Mouse (Mus musculus): ENCODE measurements around the gene Akain1. TPM values are rescaled to one million over a fixed set of nuclear protein-coding genes. Genes with fewer than 3 reads are reported as not detected.

Gene Akain1
- total and polyA plus RNA-seq, 2 experiments from 2014 or later = 0.10 to 0.65 TPM

- ATAC-seq = peak; percentile 76
- Histone ChIP-seq H3K9ac (peak overlapping the region; percentile 33; the same call in 1 of the 2 replicates), H3K4me2 (ENCODE audit: low read depth) (peak overlapping the region; percentile 57), H3K4me3 (ENCODE audit: low read depth, low read length) (peak overlapping the region; percentile 32), H3K27ac (ENCODE audit: low read depth, low read length) (no peak overlapping the region), H3K9me3 (ENCODE audit: low read length) (no peaks in the 10 kb centered on the region), H3K36me3 (ENCODE audit: insufficient read depth) (no peaks in the 10 kb centered on the region), H3K27me3 (ENCODE audit: insufficient read depth, low read length) (no peaks in the 10 kb centered on the region; the same call in 1 of the 2 replicates), H3K4me1 (ENCODE audit: insufficient read depth) (peaks cover 4% of the 10 kb centered on the region; the same call in 1 of the 2 replicates)
- 2% methylated on average over 20 of the region's 20 CpGs for WGBS
- DNase-seq = peak; percentile 68
- TF ChIP-seq CTCF (IDR thresholded peaks at IDR 0.05; ENCODE audit: low read depth) = peak; percentile 85
Measured at GRCm38 (mm10) chr17:69475423-69475822, 36.3 kb downstream of the Akain1 start.

- H3K9me3 ChIP-seq (ENCODE audit: low read length) = no peaks in the 10 kb centered on the region
- ATAC-seq = no peak
- H3K36me3 ChIP-seq (ENCODE audit: insufficient read depth) = no peaks in the 10 kb centered on the region
- H3K9ac ChIP-seq = no peak overlapping the region
- no peak for TF ChIP-seq CTCF (IDR thresholded peaks at IDR 0.05; ENCODE audit: low read depth)
- WGBS = 39% methylated on average over 2 of the region's 2 CpGs
- H3K27me3 ChIP-seq (ENCODE audit: insufficient read depth, low read length) = no peaks in the 10 kb centered on the region; the same call in 1 of the 2 replicates
- H3K4me1 ChIP-seq (ENCODE audit: insufficient read depth) = peaks cover 4% of the 10 kb centered on the region; the same call in 1 of the 2 replicates
- no peak for DNase-seq
- no peak overlapping the region for H3K27ac ChIP-seq (ENCODE audit: low read depth, low read length)
- H3K4me3 ChIP-seq (ENCODE audit: low read depth, low read length) = no peak overlapping the region
- no peak overlapping the region for H3K4me2 ChIP-seq (ENCODE audit: low read depth)
Measured at GRCm38 (mm10) chr17:69477526-69477925, 38.4 kb downstream of the Akain1 start.

- Histone ChIP-seq H3K4me3 (ENCODE audit: low read depth, low read length) (no peak overlapping the region), H3K9me3 (ENCODE audit: low read length) (no peaks in the 10 kb centered on the region; the same call in 1 of the 2 replicates), H3K4me2 (ENCODE audit: low read depth) (no peak overlapping the region), H3K27ac (ENCODE audit: low read depth, low read length) (no peak overlapping the region), H3K27me3 (ENCODE audit: insufficient read depth, low read length) (no peaks in the 10 kb centered on the region; the same call in 1 of the 2 replicates), H3K4me1 (ENCODE audit: insufficient read depth) (peaks cover 4% of the 10 kb centered on the region; the same call in 1 of the 2 replicates), H3K9ac (no peak overlapping the region), H3K36me3 (ENCODE audit: insufficient read depth) (no peaks in the 10 kb centered on the region)
- no peak for ATAC-seq
- 89% methylated on average over 4 of the region's 4 CpGs for WGBS
- DNase-seq = no peak
- no peak for TF ChIP-seq CTCF (IDR thresholded peaks at IDR 0.05; ENCODE audit: low read depth)
Measured at GRCm38 (mm10) chr17:69479261-69479660, 40.1 kb downstream of the Akain1 start.

GRCm38 (mm10) chr17:69487116-69487515 lies 48.0 kb downstream of the Akain1 start:
- H3K9ac ChIP-seq = no peak overlapping the region
- no peak overlapping the region for H3K4me3 ChIP-seq (ENCODE audit: low read depth, low read length)
- TF ChIP-seq CTCF (IDR thresholded peaks at IDR 0.05; ENCODE audit: low read depth) = no peak
- DNase-seq (no peak), ATAC-seq (no peak)
- 84% methylated on average over 12 of the region's 12 CpGs for WGBS
- H3K4me2 ChIP-seq (ENCODE audit: low read depth) = no peak overlapping the region
- H3K27ac ChIP-seq (ENCODE audit: low read depth, low read length) = no peak overlapping the region
- H3K36me3 ChIP-seq (ENCODE audit: insufficient read depth) = no peaks in the 10 kb centered on the region
- no peaks in the 10 kb centered on the region for H3K27me3 ChIP-seq (ENCODE audit: insufficient read depth, low read length)
- no peaks in the 10 kb centered on the region; the same call in 1 of the 2 replicates for H3K9me3 ChIP-seq (ENCODE audit: low read length)
- no peaks in the 10 kb centered on the region for H3K4me1 ChIP-seq (ENCODE audit: insufficient read depth)

GRCm38 (mm10) chr17:69487884-69488283 lies 48.8 kb downstream of the Akain1 start:
- Histone ChIP-seq H3K4me2 (ENCODE audit: low read depth) (no peak overlapping the region), H3K36me3 (ENCODE audit: insufficient read depth) (no peaks in the 10 kb centered on the region), H3K4me1 (ENCODE audit: insufficient read depth) (no peaks in the 10 kb centered on the region), H3K4me3 (ENCODE audit: low read depth, low read length) (no peak overlapping the region), H3K9me3 (ENCODE audit: low read length) (no peaks in the 10 kb centered on the region; the same call in 1 of the 2 replicates), H3K9ac (no peak overlapping the region), H3K27me3 (ENCODE audit: insufficient read depth, low read length) (no peaks in the 10 kb centered on the region), H3K27ac (ENCODE audit: low read depth, low read length) (no peak overlapping the region)
- ATAC-seq (no peak), DNase-seq (no peak)
- TF ChIP-seq CTCF (IDR thresholded peaks at IDR 0.05; ENCODE audit: low read depth) = no peak
- 96% methylated on average over 6 of the region's 6 CpGs for WGBS

- WGBS = 96% methylated on average over 5 of the region's 5 CpGs
Measured at GRCm38 (mm10) chr17:69488826-69489225, 49.7 kb downstream of the Akain1 start.

GRCm38 (mm10) chr17:69492368-69492767 lies 53.2 kb downstream of the Akain1 start:
- no peak overlapping the region for H3K27ac ChIP-seq (ENCODE audit: low read depth, low read length)
- no peak for TF ChIP-seq CTCF (IDR thresholded peaks at IDR 0.05; ENCODE audit: low read depth)
- H3K36me3 ChIP-seq (ENCODE audit: insufficient read depth) = no peaks in the 10 kb centered on the region
- no peak overlapping the region for H3K4me2 ChIP-seq (ENCODE audit: low read depth)
- H3K27me3 ChIP-seq (ENCODE audit: insufficient read depth, low read length) = no peaks in the 10 kb centered on the region
- H3K9ac ChIP-seq = no peak overlapping the region
- no peaks in the 10 kb centered on the region for H3K4me1 ChIP-seq (ENCODE audit: insufficient read depth)
- DNase-seq (no peak), ATAC-seq (no peak)
- no peaks in the 10 kb centered on the region for H3K9me3 ChIP-seq (ENCODE audit: low read length)
- H3K4me3 ChIP-seq (ENCODE audit: low read depth, low read length) = no peak overlapping the region
- WGBS = 72% methylated on average over 6 of the region's 6 CpGs

More at GRCm38 (mm10) chr17:69488826-69489225, 49.7 kb downstream of the Akain1 start:
- TF ChIP-seq CTCF (IDR thresholded peaks at IDR 0.05; ENCODE audit: low read depth) = no peak
- no peaks in the 10 kb centered on the region for H3K9me3 ChIP-seq (ENCODE audit: low read length)
- no peaks in the 10 kb centered on the region for H3K36me3 ChIP-seq (ENCODE audit: insufficient read depth)
- no peaks in the 10 kb centered on the region for H3K27me3 ChIP-seq (ENCODE audit: insufficient read depth, low read length)
- no peak overlapping the region for H3K9ac ChIP-seq
- no peak overlapping the region for H3K4me3 ChIP-seq (ENCODE audit: low read depth, low read length)
- ATAC-seq (no peak), DNase-seq (no peak)
- H3K4me1 ChIP-seq (ENCODE audit: insufficient read depth) = no peaks in the 10 kb centered on the region
- H3K27ac ChIP-seq (ENCODE audit: low read depth, low read length) = no peak overlapping the region
- H3K4me2 ChIP-seq (ENCODE audit: low read depth) = no peak overlapping the region

Measured in forebrain, postnatal 0 days (tissue).